Mouse (Mus musculus) right cerebral cortex, postnatal 25 days (tissue): ENCODE data around the gene Haspin.

Experiments
- DNase-seq: peaks from one replicate; pipeline ENCODE4 v3.0.0; 2022

The Haspin gene

GRCm38 (mm10) chr11:73137116-73137515 lies 978 bp downstream of the Haspin start:
- no peak for DNase-seq

GRCm38 (mm10) chr11:73136587-73136986 lies 1.5 kb downstream of the Haspin start:
- DNase-seq = no peak

GRCm38 (mm10) chr11:73134222-73134621 lies 3.9 kb downstream of the Haspin start:
- no peak for DNase-seq

GRCm38 (mm10) chr11:73132999-73133398 lies 5.1 kb downstream of the Haspin start:
- no peak for DNase-seq

- DNase-seq = no peak
Observed at GRCm38 (mm10) chr11:73131020-73131419, 7.1 kb downstream of the Haspin start.

GRCm38 (mm10) chr11:73126495-73126894 lies 11.6 kb downstream of the Haspin start:
- DNase-seq = no peak

- DNase-seq = no peak
Observed at GRCm38 (mm10) chr11:73111414-73111813, 26.7 kb downstream of the Haspin start.

- no peak for DNase-seq
Observed at GRCm38 (mm10) chr11:73109941-73110340, 28.2 kb downstream of the Haspin start.

- no peak for DNase-seq
Observed at GRCm38 (mm10) chr11:73108898-73109625, 29.0 kb downstream of the Haspin start.

- no peak for DNase-seq
Observed at GRCm38 (mm10) chr11:73108195-73108897, 29.7 kb downstream of the Haspin start.

GRCm38 (mm10) chr11:73107358-73107757 lies 30.7 kb downstream of the Haspin start:
- peak; percentile 23 for DNase-seq

GRCm38 (mm10) chr11:73105246-73105645 lies 32.8 kb downstream of the Haspin start:
- DNase-seq = no peak

GRCm38 (mm10) chr11:73101308-73101707 lies 36.8 kb downstream of the Haspin start:
- no peak for DNase-seq

GRCm38 (mm10) chr11:73099976-73100750 lies 37.9 kb downstream of the Haspin start:
- DNase-seq = no peak

GRCm38 (mm10) chr11:73098860-73099259 lies 39.2 kb downstream of the Haspin start:
- DNase-seq = no peak

GRCm38 (mm10) chr11:73094231-73094995 lies 43.7 kb downstream of the Haspin start:
- no peak for DNase-seq

- no peak for DNase-seq
Observed at GRCm38 (mm10) chr11:73092877-73093276, 45.2 kb downstream of the Haspin start.

- DNase-seq = no peak
Observed at GRCm38 (mm10) chr11:73092057-73092456, 46.0 kb downstream of the Haspin start.

GRCm38 (mm10) chr11:73090826-73091225 lies 47.3 kb downstream of the Haspin start:
- DNase-seq = no peak

GRCm38 (mm10) chr11:73090283-73090682 lies 47.8 kb downstream of the Haspin start, which contains the start of gene Itgae:
Gene Itgae, plus strand, starts transcription at chr11:73090583.
- DNase-seq = no peak

- DNase-seq = no peak
Observed at GRCm38 (mm10) chr11:73087700-73088480, 50.2 kb downstream of the Haspin start.
